Mouse (Mus musculus) liver, postnatal 0 days (tissue): ENCODE results near the gene Camta1.

Experiments
- CTCF ChIP-seq: sonication (generic); IDR thresholded peaks from 2 replicates; pipeline ENCODE4 v1.5.1; 2016; ENCODE audit warnings: antibody characterized with exemption, low read depth
- EP300 ChIP-seq: IDR thresholded peaks from 2 replicates; pipeline ENCODE4 v1.6.1; 2016; ENCODE audit warnings: antibody characterized with exemption, low read depth, mild to moderate bottlenecking

- TF ChIP-seq CTCF (no peak), EP300 (no peak)
Observed at GRCm38 (mm10) chr4:151088819-151089218, 772.9 kb downstream of the Camta1 start.
